8 mouse cellular contexts compared by ENCODE assay signal in the genomic region with DNA sequence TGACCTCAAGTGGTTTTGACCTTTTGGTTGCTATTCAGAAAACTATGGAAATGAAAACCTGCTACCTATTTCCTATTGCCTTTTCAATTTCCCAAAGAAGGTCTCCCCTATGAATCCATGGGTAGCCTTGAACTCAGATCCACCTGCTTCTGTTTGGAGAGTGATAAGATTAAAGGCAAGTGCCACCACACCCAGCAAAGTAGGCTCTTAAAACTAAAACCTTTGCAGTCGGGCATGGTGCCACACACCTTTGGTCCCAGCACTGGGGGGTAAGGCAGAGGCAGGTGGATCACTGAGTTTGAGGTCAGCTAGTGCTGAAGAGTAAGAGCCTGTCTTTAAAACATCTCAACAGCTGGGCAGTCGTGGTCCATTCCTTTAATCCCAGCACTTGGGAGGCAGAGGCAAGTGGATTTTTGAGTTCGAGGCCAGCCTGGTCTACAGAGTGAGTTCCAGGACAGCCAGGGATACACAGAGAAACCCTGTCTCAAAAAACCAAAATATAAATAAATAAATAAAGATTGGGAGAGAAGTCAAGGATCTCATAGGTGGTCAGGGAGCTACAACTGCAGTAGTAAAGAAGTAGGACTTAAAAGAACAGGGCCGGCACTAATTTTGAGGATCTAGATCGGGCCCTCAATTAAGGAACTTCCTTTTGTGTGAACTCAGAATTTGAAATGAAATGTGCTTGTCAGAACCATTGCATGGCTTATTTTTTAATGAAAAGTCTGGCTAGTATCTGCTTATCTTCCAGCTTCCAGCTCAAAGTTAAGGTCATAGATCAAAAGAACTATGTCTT. TPM values are rescaled to one million over a fixed set of nuclear protein-coding genes. Genes with fewer than 3 reads are reported as not detected.
DNase-seq lines count a peak whose midpoint lies in the region; ATAC-seq lines count a peak whose summit lies in the region.

No protein-coding gene starts in this region.

- peaks cover 15% of the 10 kb centered on the region for H3K4me1 ChIP-seq in heart, embryonic 15.5 days (replicated peaks)
- no peaks in the 10 kb centered on the region for H3K4me1 ChIP-seq in embryonic facial prominence, embryonic 11.5 days (ENCODE audit: control insufficient read depth, insufficient read depth, low read length)
- peaks cover 30% of the 10 kb centered on the region for H3K4me1 ChIP-seq in midbrain, embryonic 10.5 days

- WGBS in heart, embryonic 15.5 days: 57% methylated on average over 5 of the region's 5 CpGs
- 76% methylated on average over 5 of the region's 5 CpGs for WGBS in embryonic facial prominence, embryonic 11.5 days
- 79% methylated on average over 5 of the region's 5 CpGs for WGBS in midbrain, embryonic 10.5 days

- peak overlapping the region; percentile 90; the same call in 1 of the 2 replicates for H3K9ac ChIP-seq in heart, embryonic 15.5 days
- no peak overlapping the region for H3K9ac ChIP-seq in embryonic facial prominence, embryonic 11.5 days (replicated peaks; ENCODE audit: low read length)

- intact Hi-C loops in heart, postnatal 36 days (cut with DNase I): loop anchor here (5.0 kb wide), 1 partner anchor 178 kb away; a partner anchor contains a TSS

- H3K36me3 ChIP-seq in heart, embryonic 15.5 days: peaks cover 14% of the 10 kb centered on the region
- H3K36me3 ChIP-seq in embryonic facial prominence, embryonic 11.5 days (replicated peaks; ENCODE audit: control insufficient read depth, insufficient read depth, low read depth, low read length): peaks cover 3% of the 10 kb centered on the region
- H3K36me3 ChIP-seq in midbrain, embryonic 10.5 days: peaks cover 29% of the 10 kb centered on the region

- no peak for ATAC-seq in heart, embryonic 15.5 days (replicated peaks; ENCODE audit: insufficient number of reproducible peaks, insufficient read depth, low FRiP score, low read depth)
- ATAC-seq in embryonic facial prominence, embryonic 11.5 days (replicated peaks; ENCODE audit: insufficient number of reproducible peaks, low FRiP score, low TSS enrichment, low read depth): no peak

- no peaks in the 10 kb centered on the region for H3K27me3 ChIP-seq in heart, embryonic 15.5 days
- H3K27me3 ChIP-seq in embryonic facial prominence, embryonic 11.5 days (ENCODE audit: control insufficient read depth, insufficient read depth, low read length): no peaks in the 10 kb centered on the region
- peaks cover 18% of the 10 kb centered on the region for H3K27me3 ChIP-seq in midbrain, embryonic 10.5 days (ENCODE audit: low read depth, poor library complexity, severe bottlenecking)

- no peak overlapping the region for H3K27ac ChIP-seq in heart, embryonic 15.5 days
- no peak overlapping the region for H3K27ac ChIP-seq in embryonic facial prominence, embryonic 11.5 days (replicated peaks; ENCODE audit: low read depth, low read length)
- H3K27ac ChIP-seq in midbrain, embryonic 10.5 days (replicated peaks): peak overlapping the region; percentile 96; the same call in 1 of the 2 replicates

- H3K4me2 ChIP-seq in heart, embryonic 15.5 days: peak overlapping the region; percentile 93
- H3K4me2 ChIP-seq in embryonic facial prominence, embryonic 11.5 days (ENCODE audit: low read depth, low read length): no peak overlapping the region

- no peaks in the 10 kb centered on the region for H3K9me3 ChIP-seq in heart, embryonic 15.5 days (replicated peaks)
- no peaks in the 10 kb centered on the region for H3K9me3 ChIP-seq in embryonic facial prominence, embryonic 11.5 days (replicated peaks; ENCODE audit: control insufficient read depth, low read length)
- no peaks in the 10 kb centered on the region for H3K9me3 ChIP-seq in midbrain, embryonic 10.5 days (replicated peaks)

- peak overlapping the region; percentile 95 for H3K4me3 ChIP-seq in heart, embryonic 15.5 days
- peak overlapping the region; percentile 85; the same call in 1 of the 2 replicates for H3K4me3 ChIP-seq in embryonic facial prominence, embryonic 11.5 days (ENCODE audit: low read depth, low read length)
- H3K4me3 ChIP-seq in midbrain, embryonic 10.5 days: peak overlapping the region; percentile 80

- DNase-seq in heart, postnatal 36 days: no peak
- no peak for DNase-seq in embryonic facial prominence, embryonic 11.5 days (ENCODE audit: low spot score)
- DNase-seq in kidney, adult 18-20 months: peak; percentile 50
- DNase-seq in midbrain, embryonic 10.5 days (ENCODE audit: low spot score): no peak
- no peak for DNase-seq in layer of hippocampus, postnatal 25 days (ENCODE audit: extremely low spot score in 1 of 2, low spot score in 1 of 2)
- DNase-seq in adrenal gland, adult 8-10 months: no peak
- DNase-seq in layer of hippocampus, adult 9-10 months (ENCODE audit: low spot score): no peak

RNA-seq across cellular contexts. Expression of a gene that starts 1.9 kb away (rescaled TPM):
- 34.5 and 34.8 TPM in 2 replicates for polyA plus RNA-seq in heart, embryonic 15.5 days (2015; fragmentation: Nextera tagmentation; extraction: Ambion mirVana)
- total RNA-seq in heart, postnatal 36 days (2021): 100 to 1,000 TPM in 1 of 2 experiments, 10 to 100 TPM in 1; 55.9 to 114 TPM
- 57.9 and 63.2 TPM in 2 replicates for polyA plus RNA-seq in embryonic facial prominence, embryonic 11.5 days (2014; fragmentation: Nextera tagmentation; extraction: Ambion mirVana)
- polyA plus RNA-seq in midbrain, embryonic 10.5 days (2016; fragmentation: Nextera tagmentation; extraction: Ambion mirVana): 68.7 and 71.9 TPM in 2 replicates
- 10 to 100 TPM; 59.3 to 67.3 TPM for total RNA-seq in layer of hippocampus, postnatal 25 days (2021)
- 10 to 100 TPM; 17.5 to 46.5 (median 26.6) TPM for total RNA-seq in adrenal gland, adult 8-10 months (2022)

RNA-seq across cellular contexts. Expression of a gene that starts 33.0 kb away (rescaled TPM):
- 6.9 and 9.5 TPM in 2 replicates for polyA plus RNA-seq in heart, embryonic 15.5 days (2015; fragmentation: Nextera tagmentation; extraction: Ambion mirVana)
- total RNA-seq in heart, postnatal 36 days (2021): 10 to 100 TPM; 18.0 to 19.8 TPM
- 5.3 and 5.8 TPM in 2 replicates for polyA plus RNA-seq in embryonic facial prominence, embryonic 11.5 days (2014; fragmentation: Nextera tagmentation; extraction: Ambion mirVana)
- polyA plus RNA-seq in midbrain, embryonic 10.5 days (2016; fragmentation: Nextera tagmentation; extraction: Ambion mirVana): 8.4 and 9.8 TPM in 2 replicates
- total RNA-seq in layer of hippocampus, postnatal 25 days (2021): 100 to 1,000 TPM; 163 to 165 TPM
- 10 to 100 TPM; 33.0 to 66.6 (median 48.3) TPM for total RNA-seq in adrenal gland, adult 8-10 months (2022)
